Mouse (Mus musculus): ENCODE measurements at regions not wholly inside any gene's neighbourhood (a gene's known extent, or its start where the extent isn't known, plus 50 kb on each side); places are given as distances from the start of the nearest gene placed in this dataset.

GRCm38 (mm10) chr16:30137812-30138211, 73.6 kb downstream of the Hes1 start:
- peaks cover 10% of the 10 kb centered on the region for H3K4me1 ChIP-seq
- no peak overlapping the region for H3K4me3 ChIP-seq
- ATAC-seq (ENCODE audit: low FRiP score, low read depth): no peak
- no peak overlapping the region for H3K27ac ChIP-seq
- no peak overlapping the region for H3K4me2 ChIP-seq (replicated peaks)
- WGBS: 89% methylated on average over 1 of the region's 1 CpGs
- no peaks in the 10 kb centered on the region for H3K9me3 ChIP-seq
- no peaks in the 10 kb centered on the region for H3K36me3 ChIP-seq
- no peak overlapping the region for H3K9ac ChIP-seq
- H3K27me3 ChIP-seq: no peaks in the 10 kb centered on the region

DNA sequence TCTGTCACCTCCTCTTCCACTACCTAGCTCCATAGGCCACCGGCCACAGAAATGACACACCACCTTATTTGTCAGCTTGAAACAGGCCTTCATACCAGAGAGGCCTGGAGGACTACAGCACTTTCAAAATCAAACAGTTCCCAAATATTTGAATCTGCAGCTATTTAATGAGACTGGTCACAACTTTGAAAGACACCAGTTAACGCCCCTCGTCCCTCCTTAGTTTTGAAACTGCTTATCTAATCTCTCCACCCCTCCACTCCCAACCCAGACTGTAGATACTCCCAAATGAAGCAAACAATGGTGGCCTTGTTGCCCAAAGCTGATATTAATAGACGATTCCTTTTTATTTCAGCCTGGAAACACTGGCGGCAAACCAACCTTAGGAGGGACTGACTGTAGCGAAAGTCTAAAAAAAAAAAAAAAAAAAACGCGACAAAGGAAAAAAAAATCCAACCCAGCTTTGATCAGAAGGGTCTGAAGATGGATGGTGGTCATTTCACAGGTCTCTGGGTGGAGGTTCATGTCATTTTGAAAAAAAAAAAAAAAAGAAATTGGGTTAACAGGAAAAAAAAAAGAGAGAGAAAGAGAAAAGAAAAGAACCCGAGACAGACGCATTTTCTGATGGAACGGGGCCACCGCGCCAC, 80.8 kb downstream of the Hes1 start:
- Histone ChIP-seq H3K27me3 (peaks cover 3% of the 10 kb centered on the region; the same call in 1 of the 2 replicates), H3K4me2 (replicated peaks) (peak overlapping the region; percentile 63), H3K9me3 (no peaks in the 10 kb centered on the region), H3K36me3 (no peaks in the 10 kb centered on the region), H3K4me1 (peaks cover 48% of the 10 kb centered on the region), H3K4me3 (peak overlapping the region; percentile 27), H3K9ac (0 out of 2 replicates have a peak overlapping the region, but pooled peaks have one; percentile 35), H3K27ac (no peak overlapping the region)
- WGBS: 9% methylated on average over 13 of the region's 13 CpGs
- no peak for ATAC-seq (ENCODE audit: low FRiP score, low read depth)

- peak overlapping the region; percentile 11; the same call in 1 of the 2 replicates for H3K27ac ChIP-seq
- peaks cover 48% of the 10 kb centered on the region for H3K4me1 ChIP-seq
- H3K4me2 ChIP-seq (replicated peaks): peak overlapping the region; percentile 63
- no peaks in the 10 kb centered on the region for H3K36me3 ChIP-seq
- WGBS: 4% methylated on average over 16 of the region's 16 CpGs
- H3K27me3 ChIP-seq: peaks cover 3% of the 10 kb centered on the region; the same call in 1 of the 2 replicates
- H3K9me3 ChIP-seq: no peaks in the 10 kb centered on the region
- H3K4me3 ChIP-seq: peak overlapping the region; percentile 27
- 0 out of 2 replicates have a peak, but pooled peaks have one; percentile 46 for ATAC-seq (ENCODE audit: low FRiP score, low read depth)
- H3K9ac ChIP-seq: peak overlapping the region; percentile 35; the same call in 1 of the 2 replicates
Observed at GRCm38 (mm10) chr16:30145465-30146207, 81.5 kb downstream of the Hes1 start.

GRCm38 (mm10) chr16:30146208-30146525, 82.0 kb downstream of the Hes1 start:
- peaks cover 48% of the 10 kb centered on the region for H3K4me1 ChIP-seq
- no peak for ATAC-seq (ENCODE audit: low FRiP score, low read depth)
- H3K9ac ChIP-seq: no peak overlapping the region
- H3K27ac ChIP-seq: peak overlapping the region; percentile 11; the same call in 1 of the 2 replicates
- 60% methylated on average over 1 of the region's 1 CpGs for WGBS
- H3K4me2 ChIP-seq (replicated peaks): 0 out of 2 replicates have a peak overlapping the region, but pooled peaks have one; percentile 63
- H3K27me3 ChIP-seq: peaks cover 3% of the 10 kb centered on the region; the same call in 1 of the 2 replicates
- no peak overlapping the region for H3K4me3 ChIP-seq
- no peaks in the 10 kb centered on the region for H3K9me3 ChIP-seq
- H3K36me3 ChIP-seq: no peaks in the 10 kb centered on the region

- Histone ChIP-seq H3K4me1 (peaks cover 43% of the 10 kb centered on the region), H3K4me2 (replicated peaks) (no peak overlapping the region), H3K4me3 (no peak overlapping the region), H3K27ac (no peak overlapping the region), H3K9me3 (no peaks in the 10 kb centered on the region), H3K36me3 (no peaks in the 10 kb centered on the region), H3K9ac (no peak overlapping the region), H3K27me3 (peaks cover 3% of the 10 kb centered on the region; the same call in 1 of the 2 replicates)
- 63% methylated on average over 4 of the region's 4 CpGs for WGBS
- ATAC-seq (ENCODE audit: low FRiP score, low read depth): no peak
Observed at GRCm38 (mm10) chr16:30147296-30147695, 83.1 kb downstream of the Hes1 start.

DNA sequence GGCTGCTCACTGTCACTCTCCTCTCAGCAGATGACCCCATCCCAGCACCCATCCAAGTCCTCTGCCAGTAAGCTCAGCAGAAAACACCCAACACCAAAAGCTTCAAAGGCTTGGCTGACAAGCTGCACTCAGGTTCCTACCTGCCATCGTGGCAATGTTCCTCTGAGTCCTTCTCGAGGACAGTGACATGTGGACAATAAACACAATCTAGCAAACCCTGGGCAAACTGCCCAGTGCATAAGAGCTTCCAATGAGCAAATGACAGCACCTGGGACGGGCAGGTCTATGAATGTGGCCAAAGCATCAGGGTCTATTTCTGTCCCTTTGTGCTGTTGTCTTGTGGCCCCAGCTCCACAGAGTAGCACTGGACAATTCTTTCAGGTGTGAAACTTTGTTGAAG, 86.9 kb downstream of the Hes1 start:
- Histone ChIP-seq H3K27me3 (peaks cover under 1% of the 10 kb centered on the region; the same call in 1 of the 2 replicates), H3K27ac (no peak overlapping the region), H3K4me3 (no peak overlapping the region), H3K4me1 (peaks cover 29% of the 10 kb centered on the region), H3K9me3 (no peaks in the 10 kb centered on the region), H3K4me2 (replicated peaks) (no peak overlapping the region), H3K9ac (no peak overlapping the region), H3K36me3 (no peaks in the 10 kb centered on the region)
- no peak for ATAC-seq (ENCODE audit: low FRiP score, low read depth)
- 88% methylated on average over 3 of the region's 3 CpGs for WGBS

DNA sequence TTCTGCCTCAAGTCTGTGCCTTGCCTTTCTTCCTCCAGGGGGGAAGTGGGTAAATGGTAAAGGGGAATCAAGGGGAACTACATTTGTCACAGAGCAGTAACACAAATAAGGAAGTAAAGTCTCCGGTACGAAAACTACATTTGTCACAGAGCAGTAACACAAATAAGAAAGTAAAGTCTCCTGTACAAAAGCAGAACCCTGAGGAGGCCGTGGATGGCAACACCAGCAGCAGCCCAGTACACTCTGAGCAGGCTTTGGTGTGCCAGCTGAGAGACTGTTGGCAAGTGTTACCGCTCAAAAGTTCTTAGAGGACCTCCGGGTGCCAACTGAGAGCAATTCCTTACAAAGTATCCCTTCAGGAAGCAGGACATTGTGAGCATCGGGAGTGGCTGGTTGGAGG, 90.9 kb downstream of the Hes1 start:
- 18% methylated on average over 6 of the region's 6 CpGs for WGBS
- Histone ChIP-seq H3K4me3 (no peak overlapping the region), H3K27me3 (no peaks in the 10 kb centered on the region), H3K9me3 (no peaks in the 10 kb centered on the region), H3K36me3 (no peaks in the 10 kb centered on the region), H3K27ac (peak overlapping the region; percentile 63; the same call in 1 of the 2 replicates), H3K4me2 (replicated peaks) (0 out of 2 replicates have a peak overlapping the region, but pooled peaks have one; percentile 26), H3K4me1 (peaks cover 26% of the 10 kb centered on the region), H3K9ac (no peak overlapping the region)
- no peak for ATAC-seq (ENCODE audit: low FRiP score, low read depth)

GRCm38 (mm10) chr16:30155486-30156246, 91.5 kb downstream of the Hes1 start:
- H3K4me1 ChIP-seq: peaks cover 32% of the 10 kb centered on the region
- no peak overlapping the region for H3K9ac ChIP-seq
- peak overlapping the region; percentile 70 for H3K27ac ChIP-seq
- no peaks in the 10 kb centered on the region for H3K27me3 ChIP-seq
- no peaks in the 10 kb centered on the region for H3K9me3 ChIP-seq
- peak; percentile 64; the same call in 1 of the 2 replicates for ATAC-seq (ENCODE audit: low FRiP score, low read depth)
- H3K36me3 ChIP-seq: no peaks in the 10 kb centered on the region
- 8% methylated on average over 6 of the region's 6 CpGs for WGBS
- H3K4me2 ChIP-seq (replicated peaks): peak overlapping the region; percentile 23; the same call in 1 of the 2 replicates
- H3K4me3 ChIP-seq: no peak overlapping the region

- no peak for ATAC-seq (ENCODE audit: low FRiP score, low read depth)
- Histone ChIP-seq H3K4me1 (peaks cover 42% of the 10 kb centered on the region), H3K4me3 (no peak overlapping the region), H3K9ac (no peak overlapping the region), H3K36me3 (no peaks in the 10 kb centered on the region), H3K9me3 (no peaks in the 10 kb centered on the region), H3K27me3 (no peaks in the 10 kb centered on the region), H3K27ac (no peak overlapping the region), H3K4me2 (replicated peaks) (no peak overlapping the region)
- WGBS: 92% methylated on average over 9 of the region's 9 CpGs
Observed at GRCm38 (mm10) chr16:30158184-30158583, 94.0 kb downstream of the Hes1 start.

DNA sequence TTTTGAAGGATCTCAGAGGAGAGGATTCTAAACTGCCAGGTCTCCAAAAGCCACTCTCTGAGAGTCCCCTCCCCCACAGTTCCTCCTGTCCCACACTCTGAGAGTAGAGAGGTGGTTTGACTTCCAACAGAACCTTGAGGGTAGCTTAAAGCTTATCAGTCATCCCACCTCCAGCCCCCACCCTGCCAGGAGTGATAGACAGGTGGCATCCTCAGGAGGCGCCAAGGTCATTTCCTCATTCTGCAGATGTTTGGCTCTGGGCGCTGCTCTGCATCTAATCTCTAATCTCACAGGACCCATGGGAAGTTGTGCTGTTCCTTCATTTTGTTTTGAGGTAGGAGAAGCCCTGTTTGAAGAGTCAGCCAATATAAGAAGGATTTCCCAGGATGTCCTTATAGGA, 96.2 kb downstream of the Hes1 start:
- no peaks in the 10 kb centered on the region for H3K9me3 ChIP-seq
- H3K4me3 ChIP-seq: no peak overlapping the region
- no peak for ATAC-seq (ENCODE audit: low FRiP score, low read depth)
- no peak overlapping the region for H3K9ac ChIP-seq
- peaks cover 31% of the 10 kb centered on the region for H3K4me1 ChIP-seq
- H3K4me2 ChIP-seq (replicated peaks): no peak overlapping the region
- WGBS: 28% methylated on average over 2 of the region's 2 CpGs
- H3K36me3 ChIP-seq: no peaks in the 10 kb centered on the region
- no peaks in the 10 kb centered on the region for H3K27me3 ChIP-seq
- H3K27ac ChIP-seq: 0 out of 2 replicates have a peak overlapping the region, but pooled peaks have one; percentile 15

- WGBS: 84% methylated on average over 4 of the region's 4 CpGs
- no peak overlapping the region for H3K4me2 ChIP-seq (replicated peaks)
Observed at GRCm38 (mm10) chr16:30163303-30163702, 99.1 kb downstream of the Hes1 start.

More at GRCm38 (mm10) chr16:30163303-30163702, 99.1 kb downstream of the Hes1 start:
- H3K9me3 ChIP-seq: no peaks in the 10 kb centered on the region
- peaks cover 17% of the 10 kb centered on the region for H3K4me1 ChIP-seq
- no peak for ATAC-seq (ENCODE audit: low FRiP score, low read depth)
- H3K9ac ChIP-seq: no peak overlapping the region
- H3K4me3 ChIP-seq: no peak overlapping the region
- H3K36me3 ChIP-seq: no peaks in the 10 kb centered on the region
- H3K27ac ChIP-seq: no peak overlapping the region
- H3K27me3 ChIP-seq: no peaks in the 10 kb centered on the region

All from limb, embryonic 13.5 days (tissue).